Mouse (Mus musculus) MEL (cell line): ENCODE results near the gene Exoc3l2. TPM values are rescaled to one million over a fixed set of nuclear protein-coding genes. Genes with fewer than 3 reads are reported as not detected.

ENCODE experiments used
- DNase-seq: peaks from one replicate; pipeline ENCODE4 v3.0.0; 2011; ENCODE audit warnings: low read depth, low spot score
- H3K27ac ChIP-seq: 2 replicates; pipeline ENCODE4 v1.5.1; 2012; ENCODE audit warnings: low read depth, mild to moderate bottlenecking, control low read depth, low read length, moderate library complexity; ENCODE audit not compliant: control insufficient read depth
- H3K27me3 ChIP-seq, 2 experiments: fragments of 150-350 bp in 1 of 2; sonication (generic) in 1 of 2; 2 replicates each; pipeline ENCODE4 v1.6.1; 2012; ENCODE audit warnings: low read length in 2 of 2, mild to moderate bottlenecking in 2 of 2, improper control_type of control experiment in 1 of 2, moderate library complexity in 1 of 2; ENCODE audit not compliant: insufficient read depth in 2 of 2, control insufficient read depth in 1 of 2
- H3K36me3 ChIP-seq, 2 experiments: 2 replicates each; pipeline ENCODE4 v1.6.1; 2012 to 2014; ENCODE audit warnings: low read length in 2 of 2, improper control_type of control experiment in 1 of 2, inconsistent platforms in 1 of 2, mild to moderate bottlenecking in 1 of 2; ENCODE audit not compliant: insufficient read depth in 2 of 2, control insufficient read depth in 1 of 2
- H3K4me1 ChIP-seq, 2 experiments: fragments of 150-350 bp in 1 of 2; sonication (generic) in 1 of 2; 2 replicates each; pipeline ENCODE4 v1.6.1; 2012; ENCODE audit warnings: low read length in 2 of 2, improper control_type of control experiment in 1 of 2, mild to moderate bottlenecking in 1 of 2; ENCODE audit not compliant: insufficient read depth in 2 of 2, control insufficient read depth in 1 of 2
- H3K4me3 ChIP-seq, 2 experiments: fragments of 150-350 bp in 1 of 2; sonication (generic) in 1 of 2; 2 replicates each; pipeline ENCODE4 v1.5.1; 2012; ENCODE audit warnings: low read depth in 2 of 2, low read length in 2 of 2, mild to moderate bottlenecking in 2 of 2, moderate library complexity in 2 of 2, control low read depth in 1 of 2, improper control_type of control experiment in 1 of 2; ENCODE audit not compliant: control insufficient read depth in 1 of 2, insufficient read depth in 1 of 2
- H3K79me2 ChIP-seq: 2 replicates; pipeline ENCODE4 v1.6.1; 2012; ENCODE audit warnings: mild to moderate bottlenecking, low read length, moderate library complexity; ENCODE audit not compliant: control insufficient read depth, poor library complexity, insufficient read depth
- H3K9ac ChIP-seq: 2 replicates; pipeline ENCODE4 v1.6.1; 2012; ENCODE audit warnings: low read depth, mild to moderate bottlenecking, control low read depth, low read length, moderate library complexity; ENCODE audit not compliant: control insufficient read depth, poor library complexity, severe bottlenecking
- H3K9me3 ChIP-seq: fragments of 150-350 bp; sonication (generic); replicated peaks from 2 replicates; pipeline ENCODE4 v1.6.1; 2012; ENCODE audit warnings: mild to moderate bottlenecking, low read length, improper control_type of control experiment, moderate library complexity; ENCODE audit not compliant: insufficient read depth
- CHD1 ChIP-seq: IDR thresholded peaks from 2 replicates; pipeline ENCODE4 v1.6.1; 2012; ENCODE audit warnings: low read depth, mild to moderate bottlenecking, inconsistent platforms, low read length, improper control_type of control experiment
- CTCF ChIP-seq, 3 experiments: IDR thresholded peaks in 2 of 3; conservative IDR thresholded peaks in 1 of 3; 2 replicates each; pipeline ENCODE4 v1.5.1; 2011 to 2012; ENCODE audit warnings: low read length in 3 of 3, low read depth in 2 of 3, mild to moderate bottlenecking in 2 of 3, improper control_type of control experiment in 1 of 3, inconsistent platforms in 1 of 3, mixed read lengths in 1 of 3, moderate library complexity in 1 of 3; ENCODE audit not compliant: control insufficient read depth in 1 of 3, insufficient read depth in 1 of 3, poor library complexity in 1 of 3, severe bottlenecking in 1 of 3
- E2F4 ChIP-seq: IDR thresholded peaks from 2 replicates; pipeline ENCODE4 v1.6.1; 2011; ENCODE audit warnings: low read depth, low read length, improper control_type of control experiment, borderline replicate concordance
- EP300 ChIP-seq, 2 experiments: IDR thresholded peaks; 2 replicates each; pipeline ENCODE4 v1.6.1; 2011; ENCODE audit warnings: improper control_type of control experiment in 2 of 2, low read length in 2 of 2, low read depth in 1 of 2, mild to moderate bottlenecking in 1 of 2
- GABPA ChIP-seq: IDR thresholded peaks from 2 replicates; pipeline ENCODE4 v1.6.1; 2012; ENCODE audit warnings: low read depth, mild to moderate bottlenecking, inconsistent platforms, low read length, improper control_type of control experiment, moderate library complexity
- GATA1 ChIP-seq: IDR thresholded peaks from 2 replicates; pipeline ENCODE4 v1.6.1; 2011; ENCODE audit warnings: low read depth, low read length, improper control_type of control experiment
- HCFC1 ChIP-seq: IDR thresholded peaks from 2 replicates; pipeline ENCODE4 v1.6.1; 2012; ENCODE audit warnings: low read depth, mild to moderate bottlenecking, inconsistent platforms, low read length, improper control_type of control experiment, moderate library complexity
- MAFK ChIP-seq: IDR thresholded peaks from 2 replicates; pipeline ENCODE4 v1.6.1; 2011; ENCODE audit warnings: low read depth, mild to moderate bottlenecking, low read length, improper control_type of control experiment, borderline replicate concordance
- MAX ChIP-seq: IDR thresholded peaks from 2 replicates; pipeline ENCODE4 v1.6.1; 2011; ENCODE audit warnings: low read length, improper control_type of control experiment
- MAZ ChIP-seq: IDR thresholded peaks from 2 replicates; pipeline ENCODE4 v1.6.1; 2012; ENCODE audit warnings: low read depth, mild to moderate bottlenecking, inconsistent platforms, low read length, improper control_type of control experiment
- MEF2A ChIP-seq: IDR thresholded peaks from 2 replicates; pipeline ENCODE4 v1.6.1; 2014; ENCODE audit warnings: low read depth, mild to moderate bottlenecking, inconsistent platforms, low read length, improper control_type of control experiment; ENCODE audit not compliant: poor library complexity, insufficient replicate concordance, severe bottlenecking; ENCODE audit errors: extremely low read depth
- MXI1 ChIP-seq: IDR thresholded peaks from 2 replicates; pipeline ENCODE4 v1.6.1; 2011; ENCODE audit warnings: mild to moderate bottlenecking, low read depth, low read length, improper control_type of control experiment
- MYB ChIP-seq: IDR thresholded peaks from 2 replicates; pipeline ENCODE4 v1.6.1; 2011; ENCODE audit warnings: mild to moderate bottlenecking, low read depth, low read length, improper control_type of control experiment
- POLR2AphosphoS5 ChIP-seq: IDR thresholded peaks from 2 replicates; pipeline ENCODE4 v1.6.1; 2012; ENCODE audit warnings: low read depth, borderline replicate concordance, mild to moderate bottlenecking, inconsistent platforms, low read length, moderate library complexity, mixed read lengths
- SIN3A ChIP-seq: IDR thresholded peaks from 2 replicates; pipeline ENCODE4 v1.6.1; 2012; ENCODE audit warnings: low read length, improper control_type of control experiment, inconsistent platforms
- SMC3 ChIP-seq: IDR thresholded peaks from 2 replicates; pipeline ENCODE4 v1.6.1; 2011; ENCODE audit warnings: low read depth, low read length, improper control_type of control experiment
- TAL1 ChIP-seq: IDR thresholded peaks from 2 replicates; pipeline ENCODE4 v1.6.1; 2012; ENCODE audit warnings: mild to moderate bottlenecking, inconsistent platforms, low read length, moderate library complexity, mixed read lengths
- TCF12 ChIP-seq: IDR thresholded peaks from 2 replicates; pipeline ENCODE4 v1.6.1; 2014; ENCODE audit warnings: low read depth, mild to moderate bottlenecking, inconsistent platforms, low read length, improper control_type of control experiment, moderate library complexity
- UBTF ChIP-seq: IDR thresholded peaks from 2 replicates; pipeline ENCODE4 v1.6.1; 2012; ENCODE audit warnings: low read depth, mild to moderate bottlenecking, inconsistent platforms, low read length, improper control_type of control experiment, moderate library complexity, borderline replicate concordance; ENCODE audit not compliant: insufficient read depth
- USF1 ChIP-seq: IDR thresholded peaks from 2 replicates; pipeline ENCODE4 v1.6.1; 2014; ENCODE audit warnings: low read depth, mild to moderate bottlenecking, inconsistent platforms, low read length, improper control_type of control experiment, moderate library complexity
- USF2 ChIP-seq, 2 experiments: IDR thresholded peaks; 2 replicates each; pipeline ENCODE4 v1.6.1; 2011 to 2012; ENCODE audit warnings: improper control_type of control experiment in 2 of 2, low read length in 2 of 2, borderline replicate concordance in 1 of 2, inconsistent platforms in 1 of 2, low read depth in 1 of 2, mild to moderate bottlenecking in 1 of 2; ENCODE audit not compliant: insufficient read depth in 1 of 2
- ZNF384 ChIP-seq: IDR thresholded peaks from 2 replicates; pipeline ENCODE4 v1.6.1; 2012; ENCODE audit warnings: low read depth, mild to moderate bottlenecking, inconsistent platforms, low read length, improper control_type of control experiment
- polyA plus RNA-seq, 2 experiments: library from polyadenylated mRNA; stranded (reverse) in 1 of 2; unstranded in 1 of 2; fragments of >175 nt in 1 of 2; fragments of >200 nt in 1 of 2; gene quantifications; 2 replicates each; pipeline versions ENCODE4 v1.2.1 to v1.2.4; 2012; ENCODE audit warnings: low replicate concordance in 2 of 2, low read depth in 1 of 2; ENCODE audit not compliant: insufficient read length in 2 of 2, insufficient read depth in 1 of 2, missing spikeins in 1 of 2
- total RNA-seq: library from RNA; depleted of rRNA; stranded (reverse); fragments of 300-350 nt; gene quantifications from 2 replicates; pipeline ENCODE4 v1.2.3, GENCODE M21; 2012

Gene Exoc3l2
- total and polyA plus RNA-seq, 3 experiments: 0.08 TPM; not detected in 1

DNA sequence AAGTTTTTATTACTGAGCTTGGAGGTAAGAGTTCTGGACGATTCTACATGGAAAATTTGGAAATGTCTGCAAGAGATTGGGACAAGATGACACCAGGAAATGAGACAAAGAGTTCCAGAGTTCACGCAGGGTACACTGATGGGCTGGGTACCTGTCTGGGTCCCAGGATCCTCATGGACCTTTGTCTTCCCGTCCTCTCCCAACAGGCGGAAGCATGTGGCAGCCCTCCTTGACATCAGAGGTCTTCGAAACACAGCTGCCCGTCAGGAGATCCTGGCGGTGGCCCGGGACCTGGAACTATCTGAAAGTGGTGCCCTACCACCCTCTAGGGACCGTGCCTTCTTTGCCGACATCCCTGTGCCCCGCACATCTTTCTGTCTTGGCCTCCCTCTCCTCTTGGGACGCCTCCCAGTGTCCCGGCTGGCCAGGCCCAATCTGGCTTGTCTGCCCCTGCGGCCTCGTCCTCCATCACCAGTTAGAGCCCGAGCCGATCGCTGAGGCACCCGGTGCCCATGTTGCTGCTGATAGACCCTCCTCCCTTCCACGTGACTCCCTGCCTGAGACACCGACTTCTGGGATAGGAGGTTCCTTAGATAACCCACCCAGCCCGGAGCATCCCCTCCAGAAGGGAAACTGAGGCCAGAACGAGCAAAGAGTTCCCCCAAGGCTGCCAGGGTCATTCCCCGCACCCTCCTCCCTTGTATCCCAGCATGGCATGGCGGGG is 31.8 kb downstream of the Exoc3l2 start:
- H3K27me3 ChIP-seq: no peaks in the 10 kb centered on the region
- TF ChIP-seq USF2 (IDR thresholded peaks at IDR 0.05; ENCODE audit: borderline replicate concordance in 1 of 2, insufficient read depth in 1 of 2, low read depth in 1 of 2, low read length in 2 of 2) (0 out of 4 replicates have a peak, but pooled peaks of 1 of the 2 experiments have one; percentile 26), POLR2AphosphoS5 (no peak), MAFK (no peak), HCFC1 (0 out of 2 replicates have a peak, but pooled peaks have one; percentile 21), ZNF384 (no peak), CHD1 (no peak), MYB (no peak), CTCF (IDR thresholded peaks at IDR 0.05 in 2 of 3, conservative IDR thresholded peaks at IDR 0.05 in 1 of 3; ENCODE audit: control insufficient read depth in 1 of 3, insufficient read depth in 1 of 3, low read depth in 2 of 3, low read length in 3 of 3, poor library complexity in 1 of 3, severe bottlenecking in 1 of 3) (no peak), MAZ (0 out of 2 replicates have a peak, but pooled peaks have one; percentile 33), MAX (peak; percentile 61; the same call in 1 of the 2 replicates), GATA1 (no peak), SIN3A (peak; percentile 39; the same call in 1 of the 2 replicates), USF1 (peak; percentile 82), GABPA (no peak), UBTF (no peak), MXI1 (peak; percentile 56), MEF2A (no peak), E2F4 (no peak)
- H3K27ac ChIP-seq: no peak overlapping the region
- H3K4me1 ChIP-seq: peaks cover 0 to 13% of the 10 kb centered on the region in 2 experiments; a peak in 3 of 4 replicates
- no peaks in the 10 kb centered on the region for H3K36me3 ChIP-seq
- peak overlapping the region; percentile 50 for H3K4me3 ChIP-seq
- H3K9me3 ChIP-seq: no peaks in the 10 kb centered on the region
- DNase-seq: peak; percentile 45
- no peaks in the 10 kb centered on the region for H3K79me2 ChIP-seq
- H3K9ac ChIP-seq: peak overlapping the region; percentile 50

- H3K4me3 ChIP-seq: peak overlapping the region; percentile 50
- H3K4me1 ChIP-seq: peaks cover 0 to 13% of the 10 kb centered on the region in 2 experiments; a peak in 3 of 4 replicates
- no peaks in the 10 kb centered on the region for H3K9me3 ChIP-seq
- no peaks in the 10 kb centered on the region for H3K27me3 ChIP-seq
- no peaks in the 10 kb centered on the region for H3K36me3 ChIP-seq
- TF ChIP-seq SMC3 (no peak), SIN3A (no peak), GATA1 (peak; percentile 28; the same call in 1 of the 2 replicates), TCF12 (peak; percentile 53; the same call in 1 of the 2 replicates), TAL1 (peak; percentile 12; the same call in 1 of the 2 replicates), EP300 (IDR thresholded peaks at IDR 0.05; ENCODE audit: low read depth in 1 of 2, low read length in 2 of 2) (peak; percentile 23 to 56; a peak in 2 of 4 replicates)
- H3K27ac ChIP-seq: no peak overlapping the region
- peak; percentile 52 for DNase-seq
- no peaks in the 10 kb centered on the region for H3K79me2 ChIP-seq
- peak overlapping the region; percentile 34; the same call in 1 of the 2 replicates for H3K9ac ChIP-seq
Measured at GRCm38 (mm10) chr7:19495521-19496213, 32.5 kb downstream of the Exoc3l2 start.
